Mouse (Mus musculus): ENCODE measurements at regions not wholly inside any gene's neighbourhood (a gene's known extent, or its start where the extent isn't known, plus 50 kb on each side); places are given as distances from the start of the nearest gene placed in this dataset.

DNA sequence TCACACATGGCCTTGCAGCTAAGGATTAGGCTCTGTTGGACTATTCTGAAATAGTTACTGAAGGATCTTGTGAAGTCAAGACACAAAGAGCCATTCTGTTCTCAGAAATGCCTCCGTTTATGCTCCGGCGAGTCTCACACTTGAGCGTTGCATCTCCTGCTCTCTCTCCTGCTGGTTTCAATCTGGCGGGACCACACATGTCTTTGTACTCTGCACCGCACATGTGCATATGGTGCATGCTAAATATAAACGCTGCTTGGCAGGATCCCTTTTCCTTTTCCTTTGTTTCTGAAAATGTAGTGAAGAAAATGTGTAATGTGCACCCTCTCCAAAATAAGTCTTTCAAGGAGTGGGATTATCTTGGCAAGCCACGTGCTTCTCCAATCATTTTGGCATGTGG, 196.4 kb upstream of the Kif2a start:
- TF ChIP-seq CTCF (IDR thresholded peaks at IDR 0.05; ENCODE audit: extremely low read depth, insufficient read depth, low read length) (no peak), POLR2A (IDR thresholded peaks at IDR 0.05; ENCODE audit: extremely low read depth, insufficient read depth, low read length) (no peak)

Data from cortical plate, adult 2 months (tissue).